Mouse (Mus musculus): ENCODE measurements around the gene Sctr. TPM values are rescaled to one million over a fixed set of nuclear protein-coding genes. Genes with fewer than 3 reads are reported as not detected.

Gene Sctr
- polyA plus RNA-seq, 1 experiment from 2014 or later: 0.70 TPM

DNA sequence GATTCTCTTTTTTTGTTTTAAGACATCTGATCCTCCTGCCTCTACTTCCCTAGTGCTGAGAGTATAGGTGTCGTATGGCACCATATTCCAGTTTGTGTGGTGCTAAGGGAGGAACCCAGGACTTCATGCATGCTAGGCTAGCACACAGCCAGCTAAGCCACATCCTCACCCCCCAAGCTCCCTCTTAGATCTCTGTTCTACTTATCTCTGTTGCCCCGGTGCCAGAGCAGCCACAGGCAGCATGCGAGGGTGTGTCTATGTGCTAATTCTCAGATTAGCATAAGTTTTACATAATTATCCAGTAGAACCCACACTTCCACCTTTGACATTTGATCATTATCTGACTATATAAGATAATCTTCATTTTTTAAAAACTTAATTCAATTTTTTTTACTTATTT is 88.2 kb downstream of the Sctr start:
- H3K36me3 ChIP-seq (ENCODE audit: control insufficient read depth, insufficient read depth, low read length): no peaks in the 10 kb centered on the region
- no peak for DNase-seq (ENCODE audit: low spot score)
- no peaks in the 10 kb centered on the region for H3K4me1 ChIP-seq (ENCODE audit: control insufficient read depth, insufficient read depth, low read length)
- no peaks in the 10 kb centered on the region for H3K27me3 ChIP-seq (ENCODE audit: control insufficient read depth, insufficient read depth, low read length)
- ATAC-seq (ENCODE audit: insufficient read depth, low FRiP score, low TSS enrichment): no peak
- no peak overlapping the region for H3K4me3 ChIP-seq (ENCODE audit: low read depth, low read length)
- H3K9ac ChIP-seq (ENCODE audit: low read length): no peak overlapping the region
- WGBS: 83% methylated on average over 3 of the region's 3 CpGs
- no peak overlapping the region for H3K27ac ChIP-seq (ENCODE audit: low read depth, low read length)
- H3K9me3 ChIP-seq (ENCODE audit: control insufficient read depth, low read length): no peaks in the 10 kb centered on the region
- no peak overlapping the region for H3K4me2 ChIP-seq (ENCODE audit: low read depth)

DNA sequence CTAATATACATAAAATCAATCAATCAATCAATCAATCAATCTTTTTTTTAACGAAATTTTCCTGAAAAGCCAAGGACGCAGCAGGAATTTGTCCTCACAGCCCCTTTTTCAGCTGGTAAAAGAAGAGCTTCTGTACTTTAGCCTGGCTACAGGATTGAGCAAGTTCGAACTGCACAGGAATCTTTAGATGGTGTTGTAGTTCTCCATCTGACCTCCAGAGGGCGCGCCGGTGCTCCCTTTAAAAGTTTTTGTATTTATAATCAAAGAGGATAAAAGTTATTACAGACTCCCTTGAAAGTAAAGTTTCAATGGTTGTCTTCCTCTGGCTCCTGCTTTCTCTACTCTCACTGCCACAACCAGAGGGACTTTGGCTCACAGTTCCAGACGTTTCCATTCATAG is 91.6 kb downstream of the Sctr start:
- H3K4me2 ChIP-seq (ENCODE audit: low read depth): no peak overlapping the region
- H3K27me3 ChIP-seq (ENCODE audit: control insufficient read depth, insufficient read depth, low read length): no peaks in the 10 kb centered on the region
- no peaks in the 10 kb centered on the region for H3K9me3 ChIP-seq (ENCODE audit: control insufficient read depth, low read length)
- no peaks in the 10 kb centered on the region for H3K4me1 ChIP-seq (ENCODE audit: control insufficient read depth, insufficient read depth, low read length)
- DNase-seq (ENCODE audit: low spot score) (peak; percentile 62), ATAC-seq (ENCODE audit: insufficient read depth, low FRiP score, low TSS enrichment) (no peak)
- no peak overlapping the region for H3K9ac ChIP-seq (ENCODE audit: low read length)
- H3K36me3 ChIP-seq (ENCODE audit: control insufficient read depth, insufficient read depth, low read length): no peaks in the 10 kb centered on the region
- no peak overlapping the region for H3K27ac ChIP-seq (ENCODE audit: low read depth, low read length)
- H3K4me3 ChIP-seq (ENCODE audit: low read depth, low read length): no peak overlapping the region
- 17% methylated on average over 7 of the region's 7 CpGs for WGBS

DNA sequence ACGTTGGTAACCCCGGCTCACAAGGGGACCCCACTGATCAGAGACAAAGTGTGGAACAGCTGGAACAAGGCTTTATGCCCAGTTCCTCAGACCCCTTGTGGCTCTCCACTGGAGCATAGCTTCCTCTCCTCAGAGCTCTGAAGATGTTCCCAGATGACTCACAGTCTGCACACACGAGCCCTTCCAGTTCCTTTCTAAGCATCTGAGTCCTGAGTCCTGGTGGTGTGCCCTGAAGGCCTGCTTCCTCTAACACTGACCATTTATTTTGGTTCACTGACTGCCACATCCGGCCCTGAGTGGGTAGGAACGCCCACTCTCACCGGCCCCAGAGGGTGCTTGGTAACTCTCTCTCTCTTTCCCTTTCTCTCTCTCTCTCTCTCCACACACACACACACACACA is 92.8 kb downstream of the Sctr start:
- Histone ChIP-seq H3K4me1 (ENCODE audit: control insufficient read depth, insufficient read depth, low read length) (no peaks in the 10 kb centered on the region), H3K9me3 (ENCODE audit: control insufficient read depth, low read length) (no peaks in the 10 kb centered on the region), H3K36me3 (ENCODE audit: control insufficient read depth, insufficient read depth, low read length) (no peaks in the 10 kb centered on the region), H3K27me3 (ENCODE audit: control insufficient read depth, insufficient read depth, low read length) (no peaks in the 10 kb centered on the region), H3K4me2 (ENCODE audit: low read depth) (no peak overlapping the region), H3K4me3 (ENCODE audit: low read depth, low read length) (no peak overlapping the region), H3K27ac (ENCODE audit: low read depth, low read length) (no peak overlapping the region), H3K9ac (ENCODE audit: low read length) (no peak overlapping the region)
- WGBS: 65% methylated on average over 6 of the region's 6 CpGs
- DNase-seq (ENCODE audit: low spot score) (no peak), ATAC-seq (ENCODE audit: insufficient read depth, low FRiP score, low TSS enrichment) (no peak)

DNA sequence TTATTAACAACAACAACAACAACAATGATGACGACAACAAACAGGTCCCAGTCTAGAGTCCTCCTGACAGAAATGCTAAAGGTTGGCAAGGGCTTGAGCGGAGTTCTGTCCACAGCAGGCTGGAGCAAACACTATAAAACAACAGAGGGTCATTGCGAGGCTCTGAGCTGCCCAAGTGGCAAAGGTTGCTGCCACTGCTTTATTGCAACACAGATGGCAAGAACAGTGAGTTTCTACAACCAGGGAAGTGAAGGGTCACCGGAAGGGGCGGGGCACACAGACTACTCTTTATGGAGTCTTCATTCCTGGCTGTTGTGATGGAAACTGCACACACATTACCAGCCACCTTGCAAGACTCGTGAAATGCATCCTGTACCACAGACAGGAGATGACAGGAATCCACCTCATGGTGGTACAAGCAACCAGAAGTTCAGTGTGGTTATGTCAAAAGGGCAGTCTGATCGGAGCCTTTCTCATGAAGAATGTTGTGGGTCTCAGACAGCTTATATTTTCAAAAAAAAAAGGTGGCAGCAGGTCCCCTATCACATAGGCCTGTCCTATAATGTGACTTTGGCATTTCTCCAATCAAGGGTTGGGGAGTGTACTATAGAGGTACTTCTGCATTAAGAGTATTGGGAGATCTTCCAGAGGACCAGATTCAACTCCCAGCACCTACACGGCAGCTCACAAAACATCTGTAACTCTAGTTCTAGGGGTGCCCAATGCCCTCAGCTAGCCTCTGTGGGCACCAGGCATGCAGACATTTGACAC is 93.9 kb downstream of the Sctr start:
- 74% methylated on average over 8 of the region's 8 CpGs for WGBS
- Histone ChIP-seq H3K27ac (ENCODE audit: low read depth, low read length) (no peak overlapping the region), H3K4me2 (ENCODE audit: low read depth) (no peak overlapping the region), H3K36me3 (ENCODE audit: control insufficient read depth, insufficient read depth, low read length) (no peaks in the 10 kb centered on the region), H3K27me3 (ENCODE audit: control insufficient read depth, insufficient read depth, low read length) (no peaks in the 10 kb centered on the region), H3K4me1 (ENCODE audit: control insufficient read depth, insufficient read depth, low read length) (no peaks in the 10 kb centered on the region), H3K9me3 (ENCODE audit: control insufficient read depth, low read length) (no peaks in the 10 kb centered on the region), H3K9ac (ENCODE audit: low read length) (no peak overlapping the region), H3K4me3 (ENCODE audit: low read depth, low read length) (no peak overlapping the region)
- no peak for ATAC-seq (ENCODE audit: insufficient read depth, low FRiP score, low TSS enrichment)
- DNase-seq (ENCODE audit: low spot score): no peak

DNA sequence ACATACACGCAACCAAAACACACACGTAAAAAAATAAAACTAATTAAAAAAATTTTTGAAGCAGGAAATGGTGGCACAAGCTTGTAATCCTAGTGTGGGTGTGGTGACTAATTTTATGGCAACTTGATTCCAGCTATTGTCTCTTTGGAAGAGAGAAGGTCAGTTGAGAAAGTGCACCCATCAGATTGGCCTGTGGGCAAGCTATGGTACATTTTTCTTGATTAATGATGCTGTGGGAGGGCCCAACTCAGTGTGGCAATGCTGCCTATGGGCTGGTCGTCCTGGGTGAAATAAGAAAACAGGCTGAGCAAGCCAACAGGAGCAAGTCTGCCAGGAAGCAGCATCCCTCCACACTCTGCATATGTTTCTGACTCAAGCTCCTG is 94.5 kb downstream of the Sctr start:
- Histone ChIP-seq H3K9me3 (ENCODE audit: control insufficient read depth, low read length) (no peaks in the 10 kb centered on the region), H3K4me2 (ENCODE audit: low read depth) (no peak overlapping the region), H3K9ac (ENCODE audit: low read length) (no peak overlapping the region), H3K36me3 (ENCODE audit: control insufficient read depth, insufficient read depth, low read length) (no peaks in the 10 kb centered on the region), H3K4me3 (ENCODE audit: low read depth, low read length) (no peak overlapping the region), H3K27me3 (ENCODE audit: control insufficient read depth, insufficient read depth, low read length) (no peaks in the 10 kb centered on the region), H3K27ac (ENCODE audit: low read depth, low read length) (no peak overlapping the region), H3K4me1 (ENCODE audit: control insufficient read depth, insufficient read depth, low read length) (no peaks in the 10 kb centered on the region)
- no peak for DNase-seq (ENCODE audit: low spot score)
- 90% methylated on average over 3 of the region's 3 CpGs for WGBS
- no peak for ATAC-seq (ENCODE audit: insufficient read depth, low FRiP score, low TSS enrichment)

DNA sequence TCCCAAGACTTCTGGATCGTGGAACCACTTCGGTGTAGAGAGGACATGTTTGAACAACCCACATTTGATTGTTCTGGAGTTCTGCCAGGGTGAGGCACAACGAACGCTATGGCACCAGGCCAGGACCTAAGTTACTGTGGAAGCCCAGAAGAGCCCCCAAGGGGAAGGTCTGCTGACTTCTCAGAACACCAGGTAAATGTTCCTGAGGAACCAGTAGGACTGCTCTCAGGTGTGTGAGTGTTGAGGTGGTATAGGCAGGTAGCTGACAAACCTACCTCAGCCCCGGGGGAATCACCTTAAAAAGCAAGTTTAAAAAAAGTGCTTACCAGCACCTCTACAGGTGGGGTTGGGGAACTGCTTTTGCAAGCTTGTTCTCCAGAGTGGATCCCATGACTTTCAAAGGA is 98.9 kb downstream of the Sctr start:
- Histone ChIP-seq H3K9ac (ENCODE audit: low read length) (no peak overlapping the region), H3K9me3 (ENCODE audit: control insufficient read depth, low read length) (no peaks in the 10 kb centered on the region), H3K27ac (ENCODE audit: low read depth, low read length) (no peak overlapping the region), H3K4me2 (ENCODE audit: low read depth) (no peak overlapping the region), H3K4me1 (ENCODE audit: control insufficient read depth, insufficient read depth, low read length) (no peaks in the 10 kb centered on the region), H3K27me3 (ENCODE audit: control insufficient read depth, insufficient read depth, low read length) (no peaks in the 10 kb centered on the region), H3K36me3 (ENCODE audit: control insufficient read depth, insufficient read depth, low read length) (no peaks in the 10 kb centered on the region), H3K4me3 (ENCODE audit: low read depth, low read length) (no peak overlapping the region)
- 84% methylated on average over 5 of the region's 5 CpGs for WGBS
- DNase-seq (ENCODE audit: low spot score): no peak
- ATAC-seq (ENCODE audit: insufficient read depth, low FRiP score, low TSS enrichment): no peak

DNA sequence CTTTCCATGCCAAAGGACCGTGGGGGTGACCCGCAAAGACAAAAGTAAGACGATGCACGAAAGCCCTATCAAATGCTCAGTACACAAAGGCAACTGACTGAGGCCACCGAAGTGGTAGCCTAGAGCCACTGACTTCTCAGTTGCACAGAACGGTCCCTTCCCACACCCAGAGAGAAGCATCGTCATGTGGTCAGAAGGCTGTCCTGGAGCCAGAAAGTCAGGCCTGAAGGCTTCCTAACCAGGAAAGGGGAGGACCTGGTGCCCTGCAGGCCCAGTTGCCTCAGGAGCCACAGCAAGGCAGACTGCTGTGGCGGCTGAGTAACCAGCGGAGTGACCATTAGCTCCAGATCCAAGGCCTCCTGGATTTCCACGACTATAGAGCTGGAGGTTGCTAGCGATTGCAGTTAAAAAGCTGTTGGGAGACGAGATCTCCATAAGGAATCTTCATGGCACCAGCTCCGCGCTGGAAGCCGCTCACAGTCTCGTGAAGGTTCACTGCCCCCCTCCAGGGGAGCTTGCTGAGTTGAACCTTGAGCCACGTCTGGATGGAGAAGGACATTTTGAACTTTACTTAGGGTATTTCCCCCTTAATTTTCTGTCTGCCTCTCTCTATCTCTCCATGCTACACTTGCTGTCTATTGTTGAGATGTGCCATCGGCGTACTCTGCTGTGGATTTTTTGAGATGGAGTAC is 103.2 kb downstream of the Sctr start:
- Histone ChIP-seq H3K27ac (ENCODE audit: low read depth, low read length) (no peak overlapping the region), H3K27me3 (ENCODE audit: control insufficient read depth, insufficient read depth, low read length) (no peaks in the 10 kb centered on the region), H3K9me3 (ENCODE audit: control insufficient read depth, low read length) (no peaks in the 10 kb centered on the region), H3K4me3 (ENCODE audit: low read depth, low read length) (no peak overlapping the region), H3K36me3 (ENCODE audit: control insufficient read depth, insufficient read depth, low read length) (peaks cover 4% of the 10 kb centered on the region), H3K9ac (ENCODE audit: low read length) (no peak overlapping the region), H3K4me1 (ENCODE audit: control insufficient read depth, insufficient read depth, low read length) (no peaks in the 10 kb centered on the region), H3K4me2 (ENCODE audit: low read depth) (no peak overlapping the region)
- DNase-seq (ENCODE audit: low spot score) (no peak), ATAC-seq (ENCODE audit: insufficient read depth, low FRiP score, low TSS enrichment) (no peak)
- WGBS: 89% methylated on average over 19 of the region's 19 CpGs

GRCm38 (mm10) chr1:120111766-120112165 is 105.1 kb downstream of the Sctr start:
- no peaks in the 10 kb centered on the region for H3K4me1 ChIP-seq (ENCODE audit: control insufficient read depth, insufficient read depth, low read length)
- ATAC-seq (ENCODE audit: insufficient read depth, low FRiP score, low TSS enrichment) (no peak), DNase-seq (ENCODE audit: low spot score) (no peak)
- no peak overlapping the region for H3K4me2 ChIP-seq (ENCODE audit: low read depth)
- peaks cover 16% of the 10 kb centered on the region for H3K36me3 ChIP-seq (ENCODE audit: control insufficient read depth, insufficient read depth, low read length)
- H3K27me3 ChIP-seq (ENCODE audit: control insufficient read depth, insufficient read depth, low read length): no peaks in the 10 kb centered on the region
- no peak overlapping the region for H3K9ac ChIP-seq (ENCODE audit: low read length)
- 93% methylated on average over 8 of the region's 8 CpGs for WGBS
- H3K4me3 ChIP-seq (ENCODE audit: low read depth, low read length): no peak overlapping the region
- no peaks in the 10 kb centered on the region for H3K9me3 ChIP-seq (ENCODE audit: control insufficient read depth, low read length)
- H3K27ac ChIP-seq (ENCODE audit: low read depth, low read length): no peak overlapping the region

Data from neural tube, embryonic 11.5 days (tissue).